Comparison of ENCODE assay signal across 8 mouse cellular contexts in genomic region chr12:91641133-91641532, GRCm38 (mm10). TPM values are rescaled to one million over a fixed set of nuclear protein-coding genes. Genes with fewer than 3 reads are reported as not detected.
DNase-seq lines count a peak whose midpoint lies in the region; ATAC-seq and TF ChIP-seq lines count a peak whose summit lies in the region.

No protein-coding gene starts in this region.

- no peaks in the 10 kb centered on the region for H3K27me3 ChIP-seq in lung, embryonic 16.5 days (ENCODE audit: control insufficient read depth, insufficient read depth, low read depth, low read length)
- no peaks in the 10 kb centered on the region for H3K27me3 ChIP-seq in limb, embryonic 14.5 days (ENCODE audit: control insufficient read depth, insufficient read depth, low read length)
- H3K27me3 ChIP-seq in stomach, postnatal 0 days (ENCODE audit: control insufficient read depth, insufficient read depth, low read length), result no peaks in the 10 kb centered on the region

- no peak for TF ChIP-seq EP300 in stomach, postnatal 0 days (optimal IDR thresholded peaks at IDR 0.05)

- peak; percentile 15 for DNase-seq in embryo, embryonic 10.5 days (ENCODE audit: low spot score)
- DNase-seq in embryo, embryonic 10 days (ENCODE audit: low spot score), result no peak
- no peak for DNase-seq in lung, postnatal 25 days (ENCODE audit: low spot score)
- DNase-seq in limb, embryonic 14.5 days (ENCODE audit: low spot score), result no peak
- no peak for DNase-seq in stomach, postnatal 0 days (ENCODE audit: low spot score)
- no peak for DNase-seq in adrenal gland, adult 8-10 months
- no peak for DNase-seq in thymus, adult 18-20 months

- no peak for TF ChIP-seq POLR2A in limb, embryonic 14.5 days (IDR thresholded peaks at IDR 0.05; ENCODE audit: borderline replicate concordance, extremely low read depth, insufficient read depth, insufficient read length)

- H3K9ac ChIP-seq in lung, embryonic 16.5 days (ENCODE audit: low read length), result no peak overlapping the region
- no peak overlapping the region for H3K9ac ChIP-seq in limb, embryonic 14.5 days (ENCODE audit: low read depth, low read length, severe bottlenecking)
- no peak overlapping the region for H3K9ac ChIP-seq in stomach, postnatal 0 days (ENCODE audit: low read length)

- H3K4me3 ChIP-seq in lung, embryonic 16.5 days (ENCODE audit: low read length), result no peak overlapping the region; the same call in 1 of the 2 replicates
- peak overlapping the region; percentile 21; the same call in 1 of the 2 replicates for H3K4me3 ChIP-seq in limb, embryonic 14.5 days (replicated peaks; ENCODE audit: low read length)
- no peak overlapping the region for H3K4me3 ChIP-seq in stomach, postnatal 0 days (ENCODE audit: low read depth, low read length)

- H3K9me3 ChIP-seq in lung, embryonic 16.5 days (ENCODE audit: control insufficient read depth, low read length), result no peaks in the 10 kb centered on the region
- H3K9me3 ChIP-seq in limb, embryonic 14.5 days (ENCODE audit: control insufficient read depth, low read length), result no peaks in the 10 kb centered on the region
- no peaks in the 10 kb centered on the region for H3K9me3 ChIP-seq in stomach, postnatal 0 days (ENCODE audit: control insufficient read depth, low read length)

- TF ChIP-seq CTCF in stomach, postnatal 0 days (IDR thresholded peaks at IDR 0.05; ENCODE audit: low read depth), result no peak

- peaks cover 5% of the 10 kb centered on the region; the same call in 1 of the 2 replicates for H3K4me1 ChIP-seq in lung, embryonic 16.5 days (replicated peaks; ENCODE audit: control insufficient read depth, insufficient read depth, low read length)
- peaks cover 7% of the 10 kb centered on the region for H3K4me1 ChIP-seq in limb, embryonic 14.5 days (ENCODE audit: control insufficient read depth, insufficient read depth, low read length)
- no peaks in the 10 kb centered on the region for H3K4me1 ChIP-seq in stomach, postnatal 0 days (replicated peaks; ENCODE audit: control insufficient read depth, insufficient read depth)

- H3K4me2 ChIP-seq in lung, embryonic 16.5 days (ENCODE audit: low read depth, low read length), result peak overlapping the region; percentile 50
- H3K4me2 ChIP-seq in limb, embryonic 14.5 days (replicated peaks; ENCODE audit: low read depth, low read length, severe bottlenecking), result peak overlapping the region; percentile 37
- H3K4me2 ChIP-seq in stomach, postnatal 0 days (replicated peaks; ENCODE audit: low read depth), result peak overlapping the region; percentile 42

- no peak overlapping the region for H3K27ac ChIP-seq in lung, embryonic 16.5 days (ENCODE audit: low read length)
- H3K27ac ChIP-seq in limb, embryonic 14.5 days (replicated peaks; ENCODE audit: low read depth, low read length), result no peak overlapping the region
- no peak overlapping the region for H3K27ac ChIP-seq in stomach, postnatal 0 days (replicated peaks)

- no peaks in the 10 kb centered on the region for H3K36me3 ChIP-seq in lung, embryonic 16.5 days (ENCODE audit: control insufficient read depth, insufficient read depth, low read length)
- H3K36me3 ChIP-seq in limb, embryonic 14.5 days (ENCODE audit: control insufficient read depth, insufficient read depth, low read length), result no peaks in the 10 kb centered on the region
- no peaks in the 10 kb centered on the region; the same call in 1 of the 2 replicates for H3K36me3 ChIP-seq in stomach, postnatal 0 days (ENCODE audit: control insufficient read depth, insufficient read depth, low read length)

- WGBS in lung, embryonic 16.5 days, result 52% methylated on average over 7 of the region's 7 CpGs
- WGBS in limb, embryonic 14.5 days, result 67% methylated on average over 6 of the region's 7 CpGs
- WGBS in stomach, postnatal 0 days, result 61% methylated on average over 6 of the region's 7 CpGs

- ATAC-seq in lung, embryonic 16.5 days (ENCODE audit: low read depth), result no peak
- ATAC-seq in limb, embryonic 14.5 days (ENCODE audit: low FRiP score, low read depth), result no peak
- no peak for ATAC-seq in stomach, postnatal 0 days (ENCODE audit: low FRiP score, low TSS enrichment)

RNA-seq across cellular contexts. Expression of gene Gtf2a1, which starts 50.8 kb away (rescaled TPM):
- polyA plus RNA-seq in lung, embryonic 16.5 days (2015; fragmentation: Nextera tagmentation; extraction: Ambion mirVana), result 42.5 and 46.9 TPM in 2 replicates
- 16.0 and 18.0 TPM in 2 replicates for polyA plus RNA-seq in limb, embryonic 14.5 days (2012; rRNA removed)
- polyA plus RNA-seq in limb, embryonic 14.5 days (2014; fragmentation: Nextera tagmentation; extraction: Ambion mirVana), result 32.0 and 35.5 TPM in 2 replicates
- polyA plus RNA-seq in stomach, postnatal 0 days (2015; fragmentation: Nextera tagmentation; extraction: Ambion mirVana), result 17.0 and 18.9 TPM in 2 replicates
- 10 to 100 TPM; 41.1 to 48.8 (median 46.2) TPM for total RNA-seq in adrenal gland, adult 8-10 months (2022)
